Mouse (Mus musculus): ENCODE measurements around the gene Defb22.

Defb22 gene

GRCm38 (mm10) chr2:152490038-152490437, at the start of gene Defb22:
Gene Defb22 (minus strand): TSS chr2:152490138.
- DNase-seq (ENCODE audit: low read depth, low spot score), result no peak

GRCm38 (mm10) chr2:152517981-152518380, 28.0 kb upstream of the Defb22 start, which contains the start of gene Defb28:
Gene Defb28 (plus strand): TSS chr2:152518255.
- no peak for DNase-seq (ENCODE audit: low read depth, low spot score)

- no peak for DNase-seq (ENCODE audit: low read depth, low spot score)
These were observed 26.1 kb upstream of the Defb22 start for GRCm38 (mm10) chr2:152516084-152516483.

GRCm38 (mm10) chr2:152511592-152511991, 21.7 kb upstream of the Defb22 start, which contains the start of gene Defb26:
Gene Defb26 (minus strand): TSS chr2:152511692.
- DNase-seq (ENCODE audit: low read depth, low spot score), result no peak

- no peak for DNase-seq (ENCODE audit: low read depth, low spot score)
These were observed 14.0 kb upstream of the Defb22 start for GRCm38 (mm10) chr2:152503950-152504349.

GRCm38 (mm10) chr2:152500863-152501229, 10.9 kb upstream of the Defb22 start:
- DNase-seq (ENCODE audit: low read depth, low spot score), result peak; percentile 57

- DNase-seq (ENCODE audit: low read depth, low spot score), result no peak
These were observed 10.4 kb upstream of the Defb22 start for GRCm38 (mm10) chr2:152500204-152500862.

GRCm38 (mm10) chr2:152498020-152498419, 8.1 kb upstream of the Defb22 start:
- DNase-seq (ENCODE audit: low read depth, low spot score), result no peak

GRCm38 (mm10) chr2:152493151-152493550, 3.2 kb upstream of the Defb22 start:
- DNase-seq (ENCODE audit: low read depth, low spot score), result peak; percentile 40

GRCm38 (mm10) chr2:152487024-152487423, 2.9 kb downstream of the Defb22 start:
- DNase-seq (ENCODE audit: low read depth, low spot score), result peak; percentile 77

- no peak for DNase-seq (ENCODE audit: low read depth, low spot score)
These were observed 8.2 kb downstream of the Defb22 start for GRCm38 (mm10) chr2:152481726-152482125.

GRCm38 (mm10) chr2:152480881-152481280, 9.1 kb downstream of the Defb22 start:
- no peak for DNase-seq (ENCODE audit: low read depth, low spot score)

GRCm38 (mm10) chr2:152476763-152477162, 13.2 kb downstream of the Defb22 start, which contains the start of gene Defb20:
Gene Defb20 (plus strand): TSS chr2:152477063.
- DNase-seq (ENCODE audit: low read depth, low spot score), result no peak

GRCm38 (mm10) chr2:152472434-152472833, 17.5 kb downstream of the Defb22 start:
- no peak for DNase-seq (ENCODE audit: low read depth, low spot score)

- DNase-seq (ENCODE audit: low read depth, low spot score), result peak; percentile 69
These were observed 19.0 kb downstream of the Defb22 start for GRCm38 (mm10) chr2:152470973-152471372.

GRCm38 (mm10) chr2:152464570-152465150, 25.3 kb downstream of the Defb22 start, which contains the start of gene Defb23:
Gene Defb23 (minus strand): TSS chr2:152464620.
- peak; percentile 58 for DNase-seq (ENCODE audit: low read depth, low spot score)

GRCm38 (mm10) chr2:152459241-152459640, 30.7 kb downstream of the Defb22 start:
- no peak for DNase-seq (ENCODE audit: low read depth, low spot score)

GRCm38 (mm10) chr2:152452101-152452781, 37.7 kb downstream of the Defb22 start:
- no peak for DNase-seq (ENCODE audit: low read depth, low spot score)

GRCm38 (mm10) chr2:152450241-152450640, 39.7 kb downstream of the Defb22 start:
- peak; percentile 68 for DNase-seq (ENCODE audit: low read depth, low spot score)

- no peak for DNase-seq (ENCODE audit: low read depth, low spot score)
These were observed 42.5 kb downstream of the Defb22 start for GRCm38 (mm10) chr2:152447461-152447860.

- no peak for DNase-seq (ENCODE audit: low read depth, low spot score)
These were observed 43.3 kb downstream of the Defb22 start for GRCm38 (mm10) chr2:152446642-152447041.

GRCm38 (mm10) chr2:152443281-152443680, 46.7 kb downstream of the Defb22 start:
- no peak for DNase-seq (ENCODE audit: low read depth, low spot score)
